ENCODE assay signal across 17 mouse cellular contexts in genomic region chr5:92824304-92825009, GRCm38 (mm10).
DNase-seq lines count a peak whose midpoint lies in the region; ATAC-seq lines count a peak whose summit lies in the region.
"Had no signal": no experiment of that assay in that cellular context is flagged by ENCODE, and none has a peak within 500 bp of the region (broad histone marks: within the 10 kb centered on the region; RNA-seq: fewer than 3 reads in every experiment).

No protein-coding gene starts in this region.

- H3K4me1 ChIP-seq in heart, embryonic 11.5 days (ENCODE audit: control insufficient read depth, insufficient read depth, low read length) = peaks cover 24% of the 10 kb centered on the region
- peaks cover 22% of the 10 kb centered on the region; the same call in 1 of the 2 replicates for H3K4me1 ChIP-seq in kidney, embryonic 16.5 days (ENCODE audit: insufficient read depth, low read length)
- H3K4me1 ChIP-seq in intestine, embryonic 14.5 days (replicated peaks; ENCODE audit: control insufficient read depth, insufficient read depth, low read length) = peaks cover 5% of the 10 kb centered on the region; the same call in 1 of the 2 replicates
- H3K4me1 ChIP-seq in stomach, embryonic 14.5 days (ENCODE audit: control insufficient read depth, insufficient read depth, low read length) = 0 out of 2 replicates have a peak, but pooled peaks cover 3% of the 10 kb centered on the region
- no peaks in the 10 kb centered on the region for H3K4me1 ChIP-seq in liver, embryonic 12.5 days
- H3K4me1 ChIP-seq: hindbrain, embryonic 15.5 days; midbrain, embryonic 13.5 days had no signal

- H3K9ac ChIP-seq in heart, embryonic 11.5 days (ENCODE audit: low read depth, low read length) = no peak overlapping the region
- no peak overlapping the region for H3K9ac ChIP-seq in kidney, embryonic 16.5 days (replicated peaks; ENCODE audit: low read length)
- H3K9ac ChIP-seq in intestine, embryonic 14.5 days (ENCODE audit: low read length) = no peak overlapping the region
- H3K9ac ChIP-seq in stomach, embryonic 14.5 days (replicated peaks; ENCODE audit: low read depth, low read length) = no peak overlapping the region
- H3K9ac ChIP-seq in liver, embryonic 12.5 days = no peak overlapping the region
- H3K9ac ChIP-seq: forebrain, embryonic 13.5 days; hindbrain, embryonic 15.5 days; midbrain, embryonic 13.5 days had no signal

- no peak for ATAC-seq in heart, embryonic 11.5 days (replicated peaks; ENCODE audit: insufficient number of reproducible peaks, low FRiP score, low TSS enrichment)
- ATAC-seq in kidney, embryonic 16.5 days (ENCODE audit: low FRiP score, low TSS enrichment) = no peak
- 0 out of 2 replicates have a peak, but pooled peaks have one; percentile 59 for ATAC-seq in intestine, embryonic 14.5 days (replicated peaks; ENCODE audit: low FRiP score, low TSS enrichment, low read depth)
- 0 out of 2 replicates have a peak, but pooled peaks have one; percentile 53 for ATAC-seq in stomach, embryonic 14.5 days (ENCODE audit: insufficient number of reproducible peaks, insufficient read depth, low FRiP score, low read depth)
- no peak for ATAC-seq in liver, embryonic 12.5 days
- ATAC-seq: forebrain, embryonic 13.5 days; midbrain, embryonic 13.5 days had no signal

- no peaks in the 10 kb centered on the region for H3K27me3 ChIP-seq in heart, embryonic 11.5 days (ENCODE audit: control insufficient read depth, insufficient read depth, low read length)
- H3K27me3 ChIP-seq in kidney, embryonic 16.5 days (ENCODE audit: insufficient read depth, low read length) = no peaks in the 10 kb centered on the region
- no peaks in the 10 kb centered on the region for H3K27me3 ChIP-seq in intestine, embryonic 14.5 days (replicated peaks; ENCODE audit: control insufficient read depth, insufficient read depth, low read length)
- H3K27me3 ChIP-seq in stomach, embryonic 14.5 days (ENCODE audit: control insufficient read depth, insufficient read depth, low read length) = no peaks in the 10 kb centered on the region
- no peaks in the 10 kb centered on the region for H3K27me3 ChIP-seq in liver, embryonic 12.5 days (replicated peaks)
- H3K27me3 ChIP-seq: forebrain, embryonic 13.5 days; hindbrain, embryonic 15.5 days; midbrain, embryonic 13.5 days had no signal

- H3K4me2 ChIP-seq in heart, embryonic 11.5 days = no peak overlapping the region
- H3K4me2 ChIP-seq in kidney, embryonic 16.5 days (replicated peaks; ENCODE audit: low read depth, low read length) = no peak overlapping the region
- H3K4me2 ChIP-seq in intestine, embryonic 14.5 days (ENCODE audit: low read length) = no peak overlapping the region
- H3K4me2 ChIP-seq in stomach, embryonic 14.5 days (replicated peaks; ENCODE audit: low read depth, low read length) = no peak overlapping the region
- H3K4me2 ChIP-seq in liver, embryonic 12.5 days = no peak overlapping the region
- H3K4me2 ChIP-seq: forebrain, embryonic 13.5 days; hindbrain, embryonic 15.5 days; midbrain, embryonic 13.5 days had no signal

- no peaks in the 10 kb centered on the region for H3K9me3 ChIP-seq in heart, embryonic 11.5 days (replicated peaks; ENCODE audit: control insufficient read depth, low read length)
- H3K9me3 ChIP-seq in kidney, embryonic 16.5 days (ENCODE audit: low read length) = no peaks in the 10 kb centered on the region
- no peaks in the 10 kb centered on the region for H3K9me3 ChIP-seq in intestine, embryonic 14.5 days (ENCODE audit: control insufficient read depth, low read length)
- no peaks in the 10 kb centered on the region for H3K9me3 ChIP-seq in stomach, embryonic 14.5 days (ENCODE audit: control insufficient read depth, low read depth, low read length)
- no peaks in the 10 kb centered on the region for H3K9me3 ChIP-seq in liver, embryonic 12.5 days (replicated peaks)
- H3K9me3 ChIP-seq: embryonic facial prominence, embryonic 10.5 days; forebrain, embryonic 13.5 days; hindbrain, embryonic 15.5 days; midbrain, embryonic 13.5 days had no signal

- intact Hi-C loops in heart, postnatal 14 days (cut with DNase I) = no loop called here

- DNase-seq in heart, postnatal 14 days = no peak
- no peak for DNase-seq in kidney, postnatal 4 days
- DNase-seq in intestine, embryonic 14.5 days (ENCODE audit: low spot score) = no peak
- no peak for DNase-seq in embryo, embryonic 10 days (ENCODE audit: low spot score)
- DNase-seq: adrenal gland, postnatal 10 days; cerebellum, adult 11-12 months; cerebellum, postnatal 36 days; left cerebral cortex, postnatal 4 days; thymus, adult 2 months had no signal

- H3K36me3 ChIP-seq in heart, embryonic 11.5 days (ENCODE audit: control insufficient read depth, insufficient read depth, low read length) = no peaks in the 10 kb centered on the region
- H3K36me3 ChIP-seq in kidney, embryonic 16.5 days (ENCODE audit: insufficient read depth, low read length) = no peaks in the 10 kb centered on the region
- H3K36me3 ChIP-seq in intestine, embryonic 14.5 days (ENCODE audit: control insufficient read depth, insufficient read depth, low read length) = no peaks in the 10 kb centered on the region
- H3K36me3 ChIP-seq in stomach, embryonic 14.5 days (ENCODE audit: control insufficient read depth, insufficient read depth, low read length) = no peaks in the 10 kb centered on the region
- H3K36me3 ChIP-seq in liver, embryonic 12.5 days = no peaks in the 10 kb centered on the region
- H3K36me3 ChIP-seq: embryonic facial prominence, embryonic 10.5 days; hindbrain, embryonic 15.5 days; midbrain, embryonic 13.5 days had no signal

- no peak overlapping the region for H3K4me3 ChIP-seq in heart, embryonic 11.5 days (ENCODE audit: low read depth, low read length)
- H3K4me3 ChIP-seq in kidney, embryonic 16.5 days (ENCODE audit: low read length) = no peak overlapping the region
- no peak overlapping the region for H3K4me3 ChIP-seq in intestine, embryonic 14.5 days (ENCODE audit: low read depth, low read length)
- no peak overlapping the region for H3K4me3 ChIP-seq in stomach, embryonic 14.5 days (ENCODE audit: low read depth, low read length)
- H3K4me3 ChIP-seq in liver, embryonic 12.5 days = no peak overlapping the region
- H3K4me3 ChIP-seq: embryonic facial prominence, embryonic 10.5 days; forebrain, embryonic 13.5 days; hindbrain, embryonic 15.5 days; midbrain, embryonic 13.5 days had no signal

- H3K27ac ChIP-seq in heart, embryonic 11.5 days (ENCODE audit: low read depth, low read length) = peak overlapping the region; percentile 2
- H3K27ac ChIP-seq in kidney, embryonic 16.5 days (ENCODE audit: low read length) = 0 out of 2 replicates have a peak overlapping the region, but pooled peaks have one; percentile 13
- no peak overlapping the region for H3K27ac ChIP-seq in intestine, embryonic 14.5 days (ENCODE audit: low read depth)
- no peak overlapping the region for H3K27ac ChIP-seq in stomach, embryonic 14.5 days (ENCODE audit: low read length)
- no peak overlapping the region for H3K27ac ChIP-seq in liver, embryonic 12.5 days
- H3K27ac ChIP-seq: embryonic facial prominence, embryonic 10.5 days; forebrain, embryonic 13.5 days; hindbrain, embryonic 15.5 days; midbrain, embryonic 13.5 days had no signal

- WGBS in heart, embryonic 11.5 days (ENCODE audit: insufficient replicate concordance) = 40% methylated on average over 10 of the region's 10 CpGs
- 71% methylated on average over 10 of the region's 10 CpGs for WGBS in kidney, embryonic 16.5 days
- 68% methylated on average over 10 of the region's 10 CpGs for WGBS in intestine, embryonic 14.5 days
- 68% methylated on average over 10 of the region's 10 CpGs for WGBS in stomach, embryonic 14.5 days
- WGBS in liver, embryonic 12.5 days (ENCODE audit: insufficient replicate concordance) = 62% methylated on average over 10 of the region's 10 CpGs

Comparison
In these comparisons a context has a peak if more than half of its experiments do, and no peak if none do; other contexts are left out.
1. ATAC-seq: peak in intestine, embryonic 14.5 days (single experiment) and stomach, embryonic 14.5 days (single experiment); none in heart, embryonic 11.5 days (single experiment), kidney, embryonic 16.5 days (single experiment) and liver, embryonic 12.5 days (single experiment).
2. H3K27ac ChIP-seq: peak in heart, embryonic 11.5 days (single experiment) and kidney, embryonic 16.5 days (single experiment); none in intestine, embryonic 14.5 days (single experiment), stomach, embryonic 14.5 days (single experiment) and liver, embryonic 12.5 days (single experiment).